ENCODE assay signal across 14 mouse cellular contexts in the genomic region with DNA sequence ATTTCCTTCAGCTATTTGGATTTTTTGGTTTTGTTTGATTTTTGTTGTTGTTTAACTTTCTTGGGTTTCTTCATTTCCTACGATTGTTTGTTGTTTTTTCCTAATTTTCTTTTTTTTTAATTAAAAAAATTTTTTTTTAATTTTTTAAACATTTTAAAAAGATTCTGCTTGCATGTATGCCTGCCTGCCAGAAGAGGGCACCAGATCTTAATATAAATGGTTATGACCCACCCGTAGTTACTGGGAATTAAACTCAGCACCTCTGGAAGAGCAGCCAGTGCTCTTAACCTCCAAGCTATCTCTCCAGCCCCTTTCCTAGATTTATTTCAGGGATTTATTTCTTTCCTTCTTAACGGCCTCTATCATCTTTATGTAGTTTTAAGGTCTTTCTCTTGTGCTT. TPM values are rescaled to one million over a fixed set of nuclear protein-coding genes. Genes with fewer than 3 reads are reported as not detected.
DNase-seq lines count a peak whose midpoint lies in the region; TF ChIP-seq lines count a peak whose summit lies in the region.
"Had no signal": no experiment of that assay in that cellular context is flagged by ENCODE, and none has a peak within 500 bp of the region (broad histone marks: within the 10 kb centered on the region; RNA-seq: fewer than 3 reads in every experiment).

No protein-coding gene starts in this region.

- H3K4me3 ChIP-seq in layer of hippocampus, adult 2 months = no peak overlapping the region
- H3K4me3 ChIP-seq: heart, embryonic 12.5 days; kidney, embryonic 15.5 days; stomach, embryonic 15.5 days had no signal

- H3K27ac ChIP-seq in layer of hippocampus, adult 2 months = no peak overlapping the region
- H3K27ac ChIP-seq: kidney, embryonic 15.5 days; macrophage; stomach, embryonic 15.5 days had no signal

- peak; percentile 82 for TF ChIP-seq CTCF in layer of hippocampus, adult 2 months (conservative IDR thresholded peaks at IDR 0.05)

- peak; percentile 17 to 51 for DNase-seq in cerebellum, postnatal 10 days
- no peak for DNase-seq in cerebellum, adult 11-12 months
- no peak for DNase-seq in layer of hippocampus, adult 2 months (ENCODE audit: low spot score in 2 of 2)
- DNase-seq in layer of hippocampus, adult 9-11 months = no peak
- DNase-seq in NIH3T3 (ENCODE audit: low read depth) = peak; percentile 60
- peak; percentile 34 for DNase-seq in induced T-regulatory cell, adult 2 months (ENCODE audit: low read depth)
- DNase-seq in frontal cortex, postnatal 25 days (ENCODE audit: low spot score in 2 of 2) = no peak
- DNase-seq in thymus, postnatal 14 days = no peak
- DNase-seq: cerebellum, postnatal 36 days had no signal

RNA-seq across cellular contexts. Expression of gene Cd5l, which starts 33.9 kb away (rescaled TPM):
- not detected for total RNA-seq in layer of hippocampus, adult 2 months (2021)
- total RNA-seq: left cerebral cortex, postnatal 10 days had no signal

RNA-seq across cellular contexts. Expression of gene Fcrl1, which starts 52.4 kb away (rescaled TPM):
- total RNA-seq in layer of hippocampus, adult 2 months (2021) = under 1 TPM; 0.15 to 0.39 TPM

Comparison
In these comparisons a context has a peak if more than half of its experiments do, and no peak if none do; other contexts are left out.
1. DNase-seq: peak in cerebellum, postnatal 10 days (2 of 2), NIH3T3 (single experiment) and induced T-regulatory cell, adult 2 months (single experiment); none in cerebellum, adult 11-12 months (single experiment), layer of hippocampus, adult 2 months (0 of 2), layer of hippocampus, adult 9-11 months (single experiment), frontal cortex, postnatal 25 days (0 of 2) and thymus, postnatal 14 days (single experiment).